Mouse (Mus musculus) thymus, postnatal 0 days (tissue): Measurements from ENCODE around the gene Rnft2. TPM values are rescaled to one million over a fixed set of nuclear protein-coding genes. Genes with fewer than 3 reads are reported as not detected.

Experiments
- DNase-seq: peaks from one replicate; pipeline ENCODE4 v3.0.0-alpha.2; 2015; ENCODE audit warnings: low spot score
- polyA plus RNA-seq: library from polyadenylated mRNA; unstranded; fragments of >200 nt; fragmentation: Nextera tagmentation; extraction: Ambion mirVana; gene quantifications from 2 replicates; pipeline ENCODE4 v1.2.1, GENCODE M21; 2015

Gene Rnft2
- polyA plus RNA-seq, 1 experiment from 2014 or later: 0.51 TPM

- DNase-seq: no peak
These were observed 8.6 kb upstream of the Rnft2 start for GRCm38 (mm10) chr5:118253551-118253950.

- no peak for DNase-seq
These were observed 6.1 kb upstream of the Rnft2 start for GRCm38 (mm10) chr5:118250987-118251386.

GRCm38 (mm10) chr5:118247378-118247777 is 2.5 kb upstream of the Rnft2 start:
- DNase-seq: no peak

- no peak for DNase-seq
These were observed 841 bp upstream of the Rnft2 start for GRCm38 (mm10) chr5:118245606-118246308.

GRCm38 (mm10) chr5:118239671-118240070 is 5.2 kb downstream of the Rnft2 start:
- no peak for DNase-seq

GRCm38 (mm10) chr5:118236891-118237290 is 8.0 kb downstream of the Rnft2 start:
- no peak for DNase-seq

- no peak for DNase-seq
These were observed 14.8 kb downstream of the Rnft2 start for GRCm38 (mm10) chr5:118230071-118230611.

- no peak for DNase-seq
These were observed 21.7 kb downstream of the Rnft2 start for GRCm38 (mm10) chr5:118223142-118223757.

- no peak for DNase-seq
These were observed 27.5 kb downstream of the Rnft2 start for GRCm38 (mm10) chr5:118217410-118217809.

GRCm38 (mm10) chr5:118214418-118215154 is 30.3 kb downstream of the Rnft2 start:
- no peak for DNase-seq

- DNase-seq: no peak
These were observed 30.9 kb downstream of the Rnft2 start for GRCm38 (mm10) chr5:118214012-118214411.

- DNase-seq: no peak
These were observed 39.1 kb downstream of the Rnft2 start for GRCm38 (mm10) chr5:118205852-118206251.

GRCm38 (mm10) chr5:118204675-118205440 is 40.1 kb downstream of the Rnft2 start:
- no peak for DNase-seq

- no peak for DNase-seq
These were observed 45.2 kb downstream of the Rnft2 start for GRCm38 (mm10) chr5:118199670-118200069.

GRCm38 (mm10) chr5:118197421-118197820 is 47.5 kb downstream of the Rnft2 start:
- no peak for DNase-seq

- no peak for DNase-seq
These were observed 52.7 kb downstream of the Rnft2 start for GRCm38 (mm10) chr5:118192221-118192620.

GRCm38 (mm10) chr5:118190491-118190890 is 54.4 kb downstream of the Rnft2 start:
- DNase-seq: no peak

GRCm38 (mm10) chr5:118188356-118188755 is 56.6 kb downstream of the Rnft2 start:
- no peak for DNase-seq

GRCm38 (mm10) chr5:118186903-118187633 is 57.8 kb downstream of the Rnft2 start:
- no peak for DNase-seq

GRCm38 (mm10) chr5:118177640-118178039 is 67.3 kb downstream of the Rnft2 start:
- DNase-seq: no peak

GRCm38 (mm10) chr5:118175137-118175536 is 69.8 kb downstream of the Rnft2 start:
- no peak for DNase-seq
